Mouse (Mus musculus): ENCODE results near the gene Tnrc6a.

DNA sequence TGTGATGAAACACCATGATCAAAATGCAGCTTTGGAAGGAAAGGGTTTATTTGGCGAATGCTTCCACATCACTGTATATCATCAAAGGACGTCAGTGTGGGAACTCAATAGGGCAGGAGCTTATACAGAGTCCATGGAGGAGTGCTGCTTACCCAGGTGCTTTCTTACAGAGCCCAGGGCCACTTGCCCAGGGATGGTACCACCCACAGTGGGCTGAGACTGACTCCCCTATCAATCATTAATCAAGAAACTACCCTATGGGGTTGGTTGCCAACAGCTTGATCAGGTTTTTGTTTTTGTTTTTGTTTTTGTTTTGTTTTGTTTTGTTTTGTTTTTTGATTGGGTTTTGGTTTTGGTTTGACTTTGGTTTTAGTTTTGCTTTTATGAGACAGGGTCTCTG, 43.8 kb downstream of the Tnrc6a start:
- TF ChIP-seq CTCF (IDR thresholded peaks at IDR 0.05) (no peak), EP300 (IDR thresholded peaks at IDR 0.05) (no peak)

Data from lung, postnatal 0 days (tissue).